Mouse (Mus musculus) CH12.LX (cell line): ENCODE measurements around the gene March6. TPM values are rescaled to one million over a fixed set of nuclear protein-coding genes. Genes with fewer than 3 reads are reported as not detected.

Experiments
- DNase-seq: peaks from one replicate; pipeline ENCODE4 v3.0.0-alpha.2; 2013; ENCODE audit errors: extremely low read depth
- H3K27ac ChIP-seq: 2 replicates; pipeline ENCODE4 v1.5.1; 2012; ENCODE audit warnings: low read depth, mild to moderate bottlenecking, control low read depth, moderate library complexity; ENCODE audit not compliant: insufficient read depth
- H3K27me3 ChIP-seq: replicated peaks from 2 replicates; pipeline ENCODE3; 2012; ENCODE audit warnings: inconsistent platforms
- H3K36me3 ChIP-seq, 2 experiments: replicated peaks in 1 of 2; 2 replicates each; pipeline versions ENCODE3 to v1.6.1; 2012; ENCODE audit warnings: inconsistent platforms in 1 of 2, low read length in 1 of 2, mild to moderate bottlenecking in 1 of 2, mixed read lengths in 1 of 2, moderate library complexity in 1 of 2; ENCODE audit not compliant: control insufficient read depth in 1 of 2, insufficient read depth in 1 of 2
- H3K4me1 ChIP-seq, 2 experiments: 2 replicates each; pipeline ENCODE4 v1.6.1; 2012; ENCODE audit warnings: inconsistent platforms in 1 of 2, moderate library complexity in 1 of 2; ENCODE audit not compliant: insufficient read depth in 2 of 2, control insufficient read depth in 1 of 2
- H3K4me2 ChIP-seq: 2 replicates; pipeline ENCODE4 v1.6.1; 2012; ENCODE audit warnings: low read depth, mild to moderate bottlenecking, control low read depth; ENCODE audit not compliant: poor library complexity, insufficient read depth, severe bottlenecking
- H3K4me3 ChIP-seq, 3 experiments: fragments of 150-350 bp in 1 of 3; sonication (generic) in 1 of 3; replicated peaks in 1 of 3; 2 replicates each; pipeline versions ENCODE3 to v1.5.1; 2011 to 2012; ENCODE audit warnings: low read depth in 2 of 3, low read length in 2 of 3, mild to moderate bottlenecking in 2 of 3, moderate library complexity in 2 of 3, control low read depth in 1 of 3, improper control_type of control experiment in 1 of 3, inconsistent platforms in 1 of 3, mixed read lengths in 1 of 3; ENCODE audit not compliant: poor library complexity in 1 of 3
- H3K79me2 ChIP-seq: replicated peaks from 2 replicates; pipeline ENCODE4 v1.6.1; 2012; ENCODE audit warnings: mild to moderate bottlenecking, moderate library complexity; ENCODE audit not compliant: control insufficient read depth, poor library complexity, insufficient read depth, severe bottlenecking; ENCODE audit errors: extremely low read depth
- H3K9ac ChIP-seq: 2 replicates; pipeline ENCODE4 v1.6.1; 2012; ENCODE audit warnings: low read depth, mild to moderate bottlenecking, control low read depth, moderate library complexity; ENCODE audit not compliant: insufficient read depth
- H3K9me3 ChIP-seq: replicated peaks from 2 replicates; pipeline ENCODE3; 2012; ENCODE audit warnings: low read length, inconsistent platforms, mixed read lengths
- BHLHE40 ChIP-seq: IDR thresholded peaks from 2 replicates; pipeline ENCODE4 v1.6.1; 2011; ENCODE audit warnings: mild to moderate bottlenecking, low read depth, low read length, improper control_type of control experiment
- CHD1 ChIP-seq: IDR thresholded peaks from 2 replicates; pipeline ENCODE4 v1.6.1; 2012; ENCODE audit warnings: low read depth, low read length, improper control_type of control experiment, inconsistent platforms
- CHD2 ChIP-seq: IDR thresholded peaks from 2 replicates; pipeline ENCODE4 v1.6.1; 2011; ENCODE audit warnings: low read length, improper control_type of control experiment
- E2F4 ChIP-seq: IDR thresholded peaks from 2 replicates; pipeline ENCODE4 v1.6.1; 2011; ENCODE audit warnings: low read depth, low read length, improper control_type of control experiment; ENCODE audit not compliant: insufficient replicate concordance
- ELF1 ChIP-seq: IDR thresholded peaks from 2 replicates; pipeline ENCODE4 v1.6.1; 2014; ENCODE audit warnings: low read depth, mild to moderate bottlenecking, inconsistent platforms, low read length, improper control_type of control experiment
- EP300 ChIP-seq: IDR thresholded peaks from 2 replicates; pipeline ENCODE4 v1.6.1; 2011; ENCODE audit warnings: low read length, improper control_type of control experiment
- GABPA ChIP-seq: IDR thresholded peaks from 2 replicates; pipeline ENCODE4 v1.6.1; 2012; ENCODE audit warnings: low read depth, low read length, improper control_type of control experiment, inconsistent platforms; ENCODE audit not compliant: insufficient replicate concordance
- HCFC1 ChIP-seq: IDR thresholded peaks from 2 replicates; pipeline ENCODE4 v1.6.1; 2012; ENCODE audit warnings: low read depth, mild to moderate bottlenecking, inconsistent platforms, low read length, improper control_type of control experiment
- JUN ChIP-seq: IDR thresholded peaks from 2 replicates; pipeline ENCODE4 v1.6.1; 2011; ENCODE audit warnings: low read depth, mild to moderate bottlenecking, low read length, improper control_type of control experiment, moderate library complexity; ENCODE audit not compliant: insufficient read depth
- JUND ChIP-seq: conservative IDR thresholded peaks from 2 replicates; pipeline ENCODE4 v1.6.1; 2011; ENCODE audit warnings: low read depth, low read length, improper control_type of control experiment
- MAFK ChIP-seq: IDR thresholded peaks from 2 replicates; pipeline ENCODE4 v1.6.1; 2011; ENCODE audit warnings: low read length, improper control_type of control experiment; ENCODE audit not compliant: insufficient replicate concordance
- MAZ ChIP-seq: IDR thresholded peaks from 2 replicates; pipeline ENCODE4 v1.6.1; 2012; ENCODE audit warnings: low read depth, mild to moderate bottlenecking, inconsistent platforms, low read length, improper control_type of control experiment, moderate library complexity
- MEF2A ChIP-seq: IDR thresholded peaks from 2 replicates; pipeline ENCODE4 v1.6.1; 2014; ENCODE audit warnings: low read depth, mild to moderate bottlenecking, inconsistent platforms, low read length, improper control_type of control experiment, borderline replicate concordance
- MXI1 ChIP-seq: IDR thresholded peaks from 2 replicates; pipeline ENCODE4 v1.6.1; 2011; ENCODE audit warnings: mild to moderate bottlenecking, low read depth, low read length, improper control_type of control experiment
- MYC ChIP-seq: IDR thresholded peaks from 2 replicates; pipeline ENCODE4 v1.6.1; 2011; ENCODE audit warnings: low read depth, mild to moderate bottlenecking, improper control_type of control experiment, low read length
- NELFE ChIP-seq: IDR thresholded peaks from 2 replicates; pipeline ENCODE4 v1.6.1; 2011; ENCODE audit warnings: low read depth, low read length, improper control_type of control experiment
- PAX5 ChIP-seq: IDR thresholded peaks from 2 replicates; pipeline ENCODE4 v1.6.1; 2012; ENCODE audit warnings: low read length, inconsistent platforms, mixed read lengths
- POLR2A ChIP-seq: IDR thresholded peaks from 2 replicates; pipeline ENCODE4 v1.6.1; 2011; ENCODE audit warnings: low read depth, mild to moderate bottlenecking, improper control_type of control experiment, low read length
- POLR2AphosphoS2 ChIP-seq: IDR thresholded peaks from 2 replicates; pipeline ENCODE4 v1.6.1; 2011; ENCODE audit warnings: low read depth, low read length, improper control_type of control experiment
- RAD21 ChIP-seq: IDR thresholded peaks from 2 replicates; pipeline ENCODE4 v1.6.1; 2011; ENCODE audit warnings: low read depth, mild to moderate bottlenecking, low read length, improper control_type of control experiment, moderate library complexity
- SIN3A ChIP-seq: IDR thresholded peaks from 2 replicates; pipeline ENCODE4 v1.6.1; 2012; ENCODE audit warnings: low read length, improper control_type of control experiment, inconsistent platforms
- SMC3 ChIP-seq: IDR thresholded peaks from 2 replicates; pipeline ENCODE4 v1.6.1; 2011; ENCODE audit warnings: low read depth, low read length, improper control_type of control experiment
- TBP ChIP-seq: conservative IDR thresholded peaks from 2 replicates; pipeline ENCODE4 v1.6.1; 2011; ENCODE audit warnings: low read depth, low read length, improper control_type of control experiment
- USF1 ChIP-seq: IDR thresholded peaks from 2 replicates; pipeline ENCODE4 v1.6.1; 2014; ENCODE audit warnings: low read depth, mild to moderate bottlenecking, inconsistent platforms, low read length, improper control_type of control experiment
- USF2 ChIP-seq: conservative IDR thresholded peaks from 2 replicates; pipeline ENCODE4 v1.6.1; 2011; ENCODE audit warnings: low read depth, low read length, improper control_type of control experiment
- ZMIZ1 ChIP-seq: IDR thresholded peaks from 2 replicates; pipeline ENCODE4 v1.6.1; 2012; ENCODE audit warnings: low read depth, mild to moderate bottlenecking, inconsistent platforms, low read length, improper control_type of control experiment
- ZNF384 ChIP-seq: IDR thresholded peaks from 2 replicates; pipeline ENCODE4 v1.6.1; 2012; ENCODE audit warnings: low read depth, low read length, improper control_type of control experiment, inconsistent platforms
- dilution Hi-C: fragments of 300-500 bp; cut with MboI; formaldehyde crosslinking; loops from 2 replicates; pipeline ENCODE4 v1.14.3; 2020; ENCODE audit warnings: low sequenced_read_pairs; ENCODE audit not compliant: extremely low pct_unique_long_range_greater_than_20kb, extremely low pct_ligation_motif_present
- in situ Hi-C: fragments of 300-500 bp; cut with MboI; formaldehyde crosslinking; loops from 3 replicates; pipeline ENCODE4 v1.14.3; 2019; ENCODE audit warnings: low sequenced_read_pairs, low pct_ligation_motif_present, low pct_unique_long_range_greater_than_20kb, mixed read lengths
- polyA plus RNA-seq: library from polyadenylated mRNA; unstranded; fragments of >175 nt; gene quantifications from 2 replicates; pipeline ENCODE4 v1.2.1, GENCODE M21; 2012; ENCODE audit warnings: low read depth; ENCODE audit not compliant: insufficient read length
- total RNA-seq, 2 experiments: library from RNA; depleted of rRNA; stranded (reverse); fragments of 300-350 nt in 1 of 2; fragments of >200 nt in 1 of 2; gene quantifications; 2 replicates each; pipeline ENCODE4 v1.2.3; 2012 to 2014

The March6 gene
- total and polyA plus RNA-seq, 3 experiments, result 18.3 to 41.4 (median 29.1) TPM

DNA sequence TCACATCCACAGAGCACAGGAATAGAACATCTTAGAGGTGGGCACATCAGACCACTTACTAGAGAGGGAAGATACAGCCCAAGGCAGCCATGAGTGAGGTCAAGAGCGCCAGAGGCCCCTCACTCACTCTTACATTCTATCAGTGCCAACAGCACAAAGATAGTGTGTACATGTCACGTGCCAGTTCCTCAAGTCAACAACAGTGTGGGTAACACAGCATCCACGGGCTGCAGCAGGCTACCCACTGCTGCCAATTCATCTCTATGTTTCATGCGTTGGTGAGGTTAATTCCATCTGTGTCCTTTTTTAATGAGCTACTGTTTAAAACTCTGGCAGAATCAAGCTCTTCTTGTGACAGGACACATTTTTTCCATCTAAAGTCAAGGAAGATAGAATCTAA, 88.2 kb downstream of the March6 start:
- H3K4me1 ChIP-seq, result peaks cover 4 to 28% of the 10 kb centered on the region in 2 experiments
- H3K9ac ChIP-seq, result no peak overlapping the region
- H3K27ac ChIP-seq, result no peak overlapping the region
- no peak overlapping the region for H3K4me2 ChIP-seq
- TF ChIP-seq E2F4 (no peak), RAD21 (no peak), MAZ (no peak), USF1 (no peak), MEF2A (no peak), MAFK (no peak), MXI1 (no peak), ZMIZ1 (no peak), PAX5 (no peak), ZNF384 (no peak), JUND (no peak), POLR2A (no peak), TBP (no peak), ELF1 (no peak), GABPA (no peak), MYC (no peak), EP300 (no peak), SIN3A (no peak), CHD2 (no peak), USF2 (no peak)
- H3K36me3 ChIP-seq, result no peaks in the 10 kb centered on the region
- DNase-seq, result no peak
- no peaks in the 10 kb centered on the region for H3K27me3 ChIP-seq
- H3K9me3 ChIP-seq, result no peaks in the 10 kb centered on the region
- no peaks in the 10 kb centered on the region for H3K79me2 ChIP-seq
- no peak overlapping the region for H3K4me3 ChIP-seq
- dilution Hi-C loops (no loop called here), in situ Hi-C loops (loop anchor here (25.0 kb wide), 1 partner anchor 505 kb away; no protein-coding TSS in a partner anchor)

DNA sequence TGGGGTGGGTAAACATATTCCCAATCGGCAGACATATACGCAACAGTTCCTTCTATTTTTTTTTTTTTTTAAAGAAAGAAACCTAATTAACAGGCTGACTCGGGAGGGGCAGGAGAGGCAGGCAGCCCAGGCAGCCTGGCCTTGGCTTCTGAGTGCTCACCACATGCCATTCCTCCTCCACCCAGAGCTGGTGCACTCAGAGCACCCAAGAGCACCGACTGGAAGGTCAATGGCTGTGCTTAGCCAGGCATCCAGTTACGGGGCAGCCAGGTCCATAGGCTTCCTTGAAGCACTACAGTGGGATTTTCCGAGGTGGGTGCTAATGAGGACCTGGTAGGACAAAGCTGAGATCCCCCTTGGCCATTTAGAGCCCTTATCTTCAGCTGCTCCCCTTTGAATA, 88.9 kb downstream of the March6 start:
- Histone ChIP-seq H3K79me2 (no peaks in the 10 kb centered on the region), H3K36me3 (no peaks in the 10 kb centered on the region), H3K4me3 (no peak overlapping the region), H3K9ac (no peak overlapping the region), H3K4me1 (peaks cover 3 to 26% of the 10 kb centered on the region in 2 experiments), H3K9me3 (no peaks in the 10 kb centered on the region), H3K4me2 (no peak overlapping the region), H3K27ac (no peak overlapping the region), H3K27me3 (no peaks in the 10 kb centered on the region)
- DNase-seq, result no peak
- in situ Hi-C loops (loop anchor here (25.0 kb wide), 1 partner anchor 505 kb away; no protein-coding TSS in a partner anchor), dilution Hi-C loops (no loop called here)
- TF ChIP-seq MAFK, result no peak
- TF ChIP-seq HCFC1, result no peak
- TF ChIP-seq NELFE, result no peak
- TF ChIP-seq USF1, result no peak
- no peak for TF ChIP-seq ZNF384
- no peak for TF ChIP-seq ELF1
- no peak for TF ChIP-seq RAD21
- no peak for TF ChIP-seq POLR2AphosphoS2
- TF ChIP-seq MEF2A, result no peak
- no peak for TF ChIP-seq MXI1
- TF ChIP-seq TBP, result no peak
- no peak for TF ChIP-seq BHLHE40
- TF ChIP-seq SMC3, result no peak
- TF ChIP-seq JUN, result no peak
- no peak for TF ChIP-seq CHD1
- TF ChIP-seq POLR2A, result no peak
- TF ChIP-seq JUND, result no peak
- TF ChIP-seq, all 38 proteins: peak for 0
